Mouse (Mus musculus) hematopoietic stem cell, adult 5-6 weeks (primary cell): ENCODE measurements at regions not wholly inside any gene's neighbourhood (a gene's known extent, or its start where the extent isn't known, plus 50 kb on each side); places are given as distances from the start of the nearest gene placed in this dataset.

Source experiments
- ATAC-seq, 2 experiments: fragments of 125-278 bp in 1 of 2; replicated peaks in 1 of 2; 2 replicates each; pipeline ENCODE4 v1.8.0; 2016 to 2017; ENCODE audit warnings: inconsistent platforms in 2 of 2, mild to moderate bottlenecking in 2 of 2, moderate number of reproducible peaks in 2 of 2, low read depth in 1 of 2, moderate TSS enrichment in 1 of 2; ENCODE audit not compliant: low FRiP score in 2 of 2, poor library complexity in 2 of 2, severe bottlenecking in 2 of 2, insufficient read depth in 1 of 2, low TSS enrichment in 1 of 2

GRCm38 (mm10) chr3:52618212-52618924, 350.2 kb downstream of the Foxo1 start:
- peak; percentile 22 to 32; a peak in 1 of 4 replicates for ATAC-seq

DNA sequence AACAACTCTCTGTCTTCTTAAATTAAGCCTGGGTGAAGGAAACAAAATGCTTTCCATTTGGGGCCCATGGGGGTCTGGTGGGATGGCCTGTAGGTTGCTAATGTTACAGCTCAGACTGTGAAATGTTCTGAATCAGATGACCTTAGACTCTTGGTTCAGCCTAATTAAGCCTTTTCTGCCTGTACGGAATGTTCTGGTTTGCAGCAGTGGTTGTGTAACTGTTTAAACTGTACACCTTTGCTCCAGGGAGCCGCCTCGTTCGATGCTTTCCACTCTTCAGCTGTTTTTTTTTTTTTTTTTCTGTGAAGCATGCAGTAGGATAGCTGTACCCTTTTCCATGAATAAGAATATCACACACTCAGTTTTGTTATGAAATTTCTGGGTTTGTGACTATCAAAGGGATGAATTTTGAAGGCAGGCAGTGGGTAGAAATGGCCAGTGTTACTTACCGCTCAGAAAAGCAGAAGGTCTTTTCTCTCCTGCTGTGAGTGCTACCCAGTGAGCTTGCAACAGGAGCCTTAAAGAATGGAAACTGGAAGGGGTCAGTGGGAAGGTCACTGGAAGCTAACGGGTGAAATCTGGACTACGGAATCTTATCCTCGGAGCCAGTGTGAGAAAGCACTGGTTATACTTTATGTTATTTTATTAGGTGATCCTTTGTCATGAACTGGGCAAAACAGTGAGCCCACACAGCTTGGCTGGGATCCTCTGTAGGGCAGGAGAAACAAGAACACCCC, 349.4 kb downstream of the Foxo1 start:
- peak in 1 of 2 experiments; percentile 59; a peak in 1 of 4 replicates for ATAC-seq

DNA sequence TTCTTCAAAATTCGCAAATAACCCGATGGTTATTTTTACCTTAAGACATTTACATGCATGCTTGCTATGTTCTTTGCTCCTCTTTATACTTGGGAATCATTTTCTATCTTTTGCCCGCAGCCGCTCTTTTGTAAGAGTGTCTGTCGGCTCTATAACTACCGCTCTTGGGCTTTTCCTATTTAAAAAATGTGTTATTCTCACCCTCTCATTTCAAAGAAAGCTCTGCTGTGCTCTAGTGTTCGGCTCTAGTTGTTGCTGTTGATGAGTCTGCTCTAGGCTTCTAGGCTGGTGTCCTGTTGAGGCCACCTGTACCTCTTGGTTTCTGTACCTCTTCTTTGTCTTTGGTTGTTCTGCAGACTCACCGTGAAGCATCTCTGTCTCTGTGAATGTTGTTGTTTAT, 343.7 kb downstream of the Foxo1 start:
- ATAC-seq: no peak

- ATAC-seq: no peak
Measured at GRCm38 (mm10) chr3:52610466-52610865, 342.3 kb downstream of the Foxo1 start.

- no peak for ATAC-seq
Measured at GRCm38 (mm10) chr3:52608086-52608426, 339.9 kb downstream of the Foxo1 start.

- no peak for ATAC-seq
Measured at GRCm38 (mm10) chr3:52607379-52608085, 339.4 kb downstream of the Foxo1 start.

DNA sequence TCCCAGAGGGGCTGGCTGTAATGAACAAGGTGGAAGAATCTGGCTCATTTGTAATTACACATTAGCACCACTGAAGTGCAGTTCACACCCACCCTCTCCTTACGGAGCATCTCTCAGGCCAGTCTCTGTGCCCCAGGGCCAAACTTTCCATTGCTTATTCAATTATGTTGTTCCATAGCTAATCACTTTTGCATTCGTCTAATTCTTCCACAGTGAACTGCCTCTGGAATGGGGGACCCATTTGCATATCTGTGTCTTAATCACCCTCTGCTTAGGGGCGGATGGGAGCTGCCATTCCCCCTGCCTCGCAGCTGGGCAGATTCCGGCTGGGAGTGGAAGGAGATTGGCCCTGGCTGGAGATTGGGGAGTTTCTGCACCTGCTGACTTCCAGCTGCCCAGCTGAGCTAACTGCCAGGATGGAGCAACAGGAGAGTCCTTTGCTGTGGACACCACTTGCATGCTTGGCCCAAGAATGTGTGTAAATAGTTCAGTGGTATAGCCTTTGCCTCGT, 337.2 kb downstream of the Foxo1 start:
- ATAC-seq: no peak

DNA sequence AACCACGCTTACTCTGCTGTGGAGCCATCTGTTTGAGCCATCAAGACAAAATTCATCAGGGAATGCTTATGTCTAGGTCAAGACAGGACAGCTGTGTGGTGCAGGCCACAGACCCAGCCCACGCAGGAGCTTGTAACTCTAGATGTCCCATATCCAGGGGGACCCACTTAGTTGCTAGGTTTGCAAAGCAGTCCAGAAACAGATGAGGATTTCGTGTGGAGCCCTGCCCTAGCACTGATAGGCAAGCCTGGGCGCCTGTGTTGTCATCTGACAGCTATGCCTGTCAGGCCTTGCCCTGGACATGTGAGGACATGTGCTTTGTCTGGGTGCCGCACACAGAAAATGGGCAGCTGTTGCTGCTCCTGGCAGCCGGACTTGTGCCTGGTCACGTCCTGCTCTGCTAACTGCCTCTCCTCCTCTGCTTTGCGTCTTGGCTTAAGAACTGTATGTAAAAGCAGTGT, 335.1 kb downstream of the Foxo1 start:
- ATAC-seq: no peak

DNA sequence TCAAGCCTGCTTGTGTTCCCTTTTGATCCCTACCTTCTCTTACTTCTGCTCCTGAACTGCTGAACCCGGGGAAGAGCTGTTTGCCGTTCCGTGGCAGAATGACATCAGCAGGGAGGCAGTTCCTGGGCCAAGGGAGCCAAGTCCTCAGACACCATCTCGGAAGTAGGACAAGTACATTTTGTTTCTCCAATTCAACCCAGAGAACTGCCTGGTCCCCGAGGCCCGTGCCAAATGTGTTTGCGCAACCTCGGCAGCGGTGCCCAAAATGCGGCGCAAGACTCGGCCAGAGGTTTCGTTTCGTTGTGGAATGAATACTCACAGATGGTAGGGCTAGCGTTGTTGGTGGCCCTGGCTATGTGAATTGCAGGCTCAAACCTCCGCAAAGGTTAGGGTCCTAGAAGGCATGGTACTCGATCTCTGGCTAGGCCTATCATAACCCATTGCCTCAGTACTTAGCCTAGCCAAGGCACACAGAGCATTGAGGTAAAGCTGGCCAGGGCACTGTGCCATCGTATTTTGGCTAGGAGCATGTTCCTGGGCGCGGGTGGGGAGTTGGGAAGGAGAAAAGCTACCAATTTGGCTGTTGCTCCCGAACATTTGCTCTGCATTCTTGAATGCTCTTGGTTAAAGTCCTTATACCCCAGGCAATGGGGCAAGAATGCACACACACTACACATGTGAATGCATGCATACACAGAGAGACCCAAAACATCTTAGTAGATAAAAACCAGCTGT, 333.0 kb downstream of the Foxo1 start:
- no peak for ATAC-seq

- ATAC-seq: no peak
Measured at GRCm38 (mm10) chr3:52600581-52600980, 332.4 kb downstream of the Foxo1 start.

GRCm38 (mm10) chr3:52600146-52600545, 332.0 kb downstream of the Foxo1 start:
- ATAC-seq: no peak

DNA sequence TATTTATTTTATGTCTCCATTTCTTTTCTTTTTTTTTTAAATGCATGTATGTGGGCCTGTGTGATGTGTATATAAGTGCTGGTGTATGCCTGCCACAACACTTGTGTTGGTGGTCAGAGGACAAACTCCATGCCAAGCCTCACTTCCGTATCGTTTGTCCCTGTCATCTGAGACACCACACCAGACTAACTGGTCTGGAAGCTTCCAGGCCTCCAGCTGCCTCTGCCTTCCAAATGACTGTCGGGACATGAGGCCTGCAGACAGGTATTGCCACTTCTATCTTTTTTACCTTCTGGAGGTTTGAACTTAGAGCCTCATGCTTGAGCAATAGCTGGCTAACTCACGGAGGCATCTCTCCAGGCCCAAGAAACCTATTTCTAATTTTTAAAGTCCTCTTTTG, 318.3 kb downstream of the Foxo1 start:
- ATAC-seq: no peak

DNA sequence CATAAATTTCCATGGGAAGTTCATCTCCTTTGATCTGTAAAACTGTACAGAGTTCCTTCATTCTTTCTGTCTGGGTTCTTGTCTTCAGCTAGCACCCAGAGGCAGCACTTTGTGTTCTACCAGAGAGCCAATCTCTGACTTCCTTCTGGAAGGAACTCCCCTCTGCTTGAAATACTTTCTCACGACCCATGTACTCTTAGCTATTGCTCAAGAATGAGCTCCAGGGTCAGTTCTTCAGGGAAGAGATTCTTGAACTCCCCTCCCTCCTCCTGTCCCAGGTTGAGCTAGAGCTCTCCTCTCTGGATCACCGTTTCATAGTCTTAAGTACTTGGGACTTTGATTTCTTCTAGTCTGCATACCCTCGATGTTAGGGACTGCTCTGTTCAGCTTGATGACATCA, 311.8 kb downstream of the Foxo1 start:
- ATAC-seq: no peak

- ATAC-seq: no peak
Measured at GRCm38 (mm10) chr3:52579096-52579495, 311.0 kb downstream of the Foxo1 start.

DNA sequence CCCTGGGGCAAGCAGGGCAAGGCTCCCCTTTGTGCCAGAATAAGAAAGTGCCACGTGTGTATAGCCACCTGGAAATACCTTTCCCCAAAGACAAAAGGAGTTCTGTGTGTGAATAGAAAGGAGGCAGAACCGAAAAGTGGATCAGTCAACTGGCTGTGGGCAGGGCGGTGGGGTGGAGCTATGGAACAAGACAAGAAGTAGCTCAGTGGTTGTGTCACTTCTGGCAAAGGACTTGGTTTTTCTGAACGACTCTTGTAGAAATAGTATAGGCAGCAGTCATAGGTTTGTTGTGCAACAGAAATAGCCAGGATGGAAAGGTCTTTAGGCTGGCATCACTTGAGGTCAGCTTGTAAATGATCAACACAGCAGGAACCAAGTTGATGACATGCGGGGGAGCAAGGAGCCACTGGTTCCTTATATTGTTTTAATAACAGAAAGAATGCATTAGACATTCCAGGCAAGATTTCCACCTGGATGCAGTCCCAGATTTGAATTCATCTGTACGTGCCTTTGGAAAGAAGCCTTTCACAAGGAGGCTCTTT, 308.6 kb downstream of the Foxo1 start:
- ATAC-seq: no peak

- no peak for ATAC-seq
Measured at GRCm38 (mm10) chr3:52575237-52575798, 307.2 kb downstream of the Foxo1 start.

GRCm38 (mm10) chr3:52574341-52574740, 306.2 kb downstream of the Foxo1 start:
- no peak for ATAC-seq
